Mouse (Mus musculus) limb, embryonic 14.5 days (tissue): ENCODE measurements around the gene Natd1. TPM values are rescaled to one million over a fixed set of nuclear protein-coding genes. Genes with fewer than 3 reads are reported as not detected.

Experiments used
- ATAC-seq: fragments of 200-750 bp; cut with Nextera tagmentation; 2 replicates; pipeline ENCODE4 v1.8.0; 2017; ENCODE audit warnings: low read depth, moderate number of reproducible peaks, moderate TSS enrichment; ENCODE audit not compliant: low FRiP score
- DNase-seq: peaks from one replicate; pipeline ENCODE4 v3.0.0-alpha.2; 2015; ENCODE audit warnings: low spot score
- H3K27ac ChIP-seq: fragments of 300-500 bp; sonication (generic); replicated peaks from 2 replicates; pipeline ENCODE4 v1.5.1; 2014; ENCODE audit warnings: low read depth, mild to moderate bottlenecking, low read length, moderate library complexity, mixed read lengths
- H3K27me3 ChIP-seq: fragments of 300-500 bp; sonication (generic); 2 replicates; pipeline ENCODE4 v1.6.1; 2014; ENCODE audit warnings: low read length, mixed read lengths; ENCODE audit not compliant: control insufficient read depth, insufficient read depth
- H3K36me3 ChIP-seq: fragments of 300-500 bp; sonication (generic); 2 replicates; pipeline ENCODE4 v1.6.1; 2014; ENCODE audit warnings: mild to moderate bottlenecking, low read length, moderate library complexity, mixed read lengths; ENCODE audit not compliant: control insufficient read depth, insufficient read depth
- H3K4me1 ChIP-seq: fragments of 300-500 bp; sonication (generic); 2 replicates; pipeline ENCODE4 v1.6.1; 2014; ENCODE audit warnings: antibody characterized with exemption, low read length, mixed read lengths; ENCODE audit not compliant: control insufficient read depth, insufficient read depth
- H3K4me2 ChIP-seq: fragments of 300-500 bp; sonication (generic); replicated peaks from 2 replicates; pipeline ENCODE4 v1.6.1; 2014; ENCODE audit warnings: low read depth, mild to moderate bottlenecking, low read length, moderate library complexity; ENCODE audit not compliant: severe bottlenecking
- H3K4me3 ChIP-seq: fragments of 300-500 bp; sonication (generic); replicated peaks from 2 replicates; pipeline ENCODE4 v1.5.1; 2014; ENCODE audit warnings: low read length
- H3K9ac ChIP-seq: fragments of 300-500 bp; sonication (generic); 2 replicates; pipeline ENCODE4 v1.6.1; 2014; ENCODE audit warnings: mild to moderate bottlenecking, low read depth, low read length, moderate library complexity; ENCODE audit not compliant: severe bottlenecking
- H3K9me3 ChIP-seq: fragments of 300-500 bp; sonication (generic); 2 replicates; pipeline ENCODE4 v1.6.1; 2016; ENCODE audit warnings: low read length; ENCODE audit not compliant: control insufficient read depth
- POLR2A ChIP-seq: fragments of 200-500 bp; IDR thresholded peaks from 2 replicates; pipeline ENCODE4 v1.8.0; 2012; ENCODE audit warnings: inconsistent platforms, mild to moderate bottlenecking, moderate library complexity, borderline replicate concordance; ENCODE audit not compliant: insufficient read depth, insufficient read length; ENCODE audit errors: extremely low read depth
- WGBS: fragments of 180-500 bp; shearing (Covaris S2); extraction: QIAGEN DNeasy Blood & Tissue Kit; methylation state at CpG from one replicate; pipeline ENCODE4 v1.1.7; 2014; 5-methylcytosine and 5-hydroxymethylcytosine counted together
- polyA plus RNA-seq, 2 experiments: library from polyadenylated mRNA; depleted of rRNA in 1 of 2; stranded (reverse) in 1 of 2; unstranded in 1 of 2; fragments of >200 nt; fragmentation: Nextera tagmentation in 1 of 2; extraction: Ambion mirVana in 1 of 2; gene quantifications; 2 replicates each; pipeline versions ENCODE4 v1.2.1 to v1.2.3; 2012 to 2014

Gene Natd1
- polyA plus RNA-seq, 2 experiments = 21.6 to 25.5 TPM

GRCm38 (mm10) chr11:60867904-60868303, 46.6 kb downstream of the Natd1 start:
- peaks cover 37% of the 10 kb centered on the region for H3K36me3 ChIP-seq
- no peaks in the 10 kb centered on the region for H3K27me3 ChIP-seq
- no peak overlapping the region for H3K4me3 ChIP-seq
- no peak overlapping the region for H3K27ac ChIP-seq
- H3K4me1 ChIP-seq = no peaks in the 10 kb centered on the region; the same call in 1 of the 2 replicates
- ATAC-seq = no peak
- DNase-seq = no peak
- H3K9me3 ChIP-seq = no peaks in the 10 kb centered on the region
- 80% methylated on average over 8 of the region's 8 CpGs for WGBS
- H3K9ac ChIP-seq = no peak overlapping the region
- no peak overlapping the region for H3K4me2 ChIP-seq
- no peak for TF ChIP-seq POLR2A

- Histone ChIP-seq H3K36me3 (peaks cover 39% of the 10 kb centered on the region), H3K27me3 (no peaks in the 10 kb centered on the region), H3K9ac (no peak overlapping the region), H3K27ac (no peak overlapping the region), H3K4me3 (no peak overlapping the region), H3K9me3 (no peaks in the 10 kb centered on the region), H3K4me2 (no peak overlapping the region), H3K4me1 (no peaks in the 10 kb centered on the region; the same call in 1 of the 2 replicates)
- no peak for ATAC-seq
- TF ChIP-seq POLR2A = no peak
- no peak for DNase-seq
- WGBS = 87% methylated on average over 3 of the region's 3 CpGs
Measured at GRCm38 (mm10) chr11:60867456-60867855, 47.1 kb downstream of the Natd1 start.

DNA sequence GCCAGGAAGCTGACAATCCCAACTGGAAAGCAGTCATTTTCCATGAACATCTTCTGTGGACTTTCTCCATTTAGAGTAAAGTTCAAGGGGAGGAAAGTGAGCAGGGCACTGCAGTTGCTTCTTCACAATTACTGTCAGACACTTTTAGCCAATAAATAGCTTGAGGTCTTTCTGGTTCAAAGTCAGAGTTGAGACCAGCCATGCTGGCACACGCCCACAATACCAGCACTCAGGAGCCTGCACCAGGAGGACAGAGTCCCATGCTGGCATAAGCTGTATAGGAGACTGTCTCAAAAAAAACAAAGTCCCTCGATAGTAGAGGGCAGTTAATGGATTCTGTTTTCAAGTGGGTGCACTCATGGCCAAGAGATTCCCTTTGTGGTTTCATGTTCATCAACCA, 48.5 kb downstream of the Natd1 start:
- H3K36me3 ChIP-seq = peaks cover 51% of the 10 kb centered on the region
- no peak for ATAC-seq
- H3K27ac ChIP-seq = no peak overlapping the region
- no peak for TF ChIP-seq POLR2A
- H3K4me3 ChIP-seq = no peak overlapping the region
- no peaks in the 10 kb centered on the region; the same call in 1 of the 2 replicates for H3K4me1 ChIP-seq
- H3K4me2 ChIP-seq = no peak overlapping the region
- no peak overlapping the region for H3K9ac ChIP-seq
- no peaks in the 10 kb centered on the region for H3K9me3 ChIP-seq
- WGBS = 61% methylated on average over 2 of the region's 2 CpGs
- no peak for DNase-seq
- H3K27me3 ChIP-seq = no peaks in the 10 kb centered on the region

DNA sequence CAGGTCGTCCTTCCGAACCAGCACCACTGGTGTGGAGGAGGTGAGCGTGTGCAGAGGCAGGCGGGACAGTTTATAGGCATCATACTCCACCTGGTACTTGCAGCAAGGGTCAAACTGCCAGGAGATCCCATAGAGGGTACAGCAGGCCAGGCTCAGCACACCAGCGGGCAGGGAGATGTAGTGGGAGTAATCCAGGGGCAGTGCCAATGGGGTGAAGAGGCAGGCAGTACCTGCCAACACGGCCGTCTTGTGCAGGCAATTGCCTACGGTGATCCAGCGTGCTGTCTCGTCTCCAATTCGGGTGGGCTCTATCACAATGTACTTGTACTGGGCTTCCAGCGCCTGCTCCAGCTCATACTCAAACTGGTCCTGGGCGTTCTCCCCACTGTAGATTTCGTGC, 49.6 kb downstream of the Natd1 start:
- TF ChIP-seq POLR2A = no peak
- WGBS = 83% methylated on average over 14 of the region's 14 CpGs
- H3K36me3 ChIP-seq = peaks cover 55% of the 10 kb centered on the region

DNA sequence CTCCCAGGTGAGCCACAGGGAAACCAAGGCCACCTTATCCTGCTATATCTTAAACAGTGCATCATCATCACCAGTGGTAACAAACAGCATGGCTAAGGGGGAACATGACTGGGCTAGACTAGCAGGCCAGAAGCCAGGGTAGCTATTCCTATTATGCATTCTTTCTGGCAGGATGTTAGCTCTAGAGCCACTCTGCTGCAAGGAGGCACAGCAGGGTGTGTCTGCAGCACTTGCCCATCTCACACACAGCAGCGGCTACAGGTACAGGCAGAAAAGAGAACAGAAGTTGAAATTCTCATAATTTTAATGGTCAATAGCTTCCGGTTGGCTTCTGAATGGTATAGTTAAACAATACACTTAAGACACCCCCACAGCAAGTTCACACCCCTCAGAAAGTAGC, 50.4 kb downstream of the Natd1 start:
- Histone ChIP-seq H3K36me3 (peaks cover 62% of the 10 kb centered on the region), H3K27me3 (no peaks in the 10 kb centered on the region), H3K4me3 (no peak overlapping the region), H3K9ac (no peak overlapping the region), H3K9me3 (no peaks in the 10 kb centered on the region), H3K4me1 (no peaks in the 10 kb centered on the region; the same call in 1 of the 2 replicates), H3K27ac (no peak overlapping the region), H3K4me2 (no peak overlapping the region)
- WGBS = 87% methylated on average over 2 of the region's 2 CpGs
- ATAC-seq (no peak), DNase-seq (no peak)
- no peak for TF ChIP-seq POLR2A

More for the DNA sequence above, 49.6 kb downstream of the Natd1 start:
- DNase-seq (no peak), ATAC-seq (no peak)
- Histone ChIP-seq H3K27me3 (no peaks in the 10 kb centered on the region), H3K9ac (no peak overlapping the region), H3K4me3 (no peak overlapping the region), H3K27ac (no peak overlapping the region), H3K4me1 (no peaks in the 10 kb centered on the region; the same call in 1 of the 2 replicates), H3K9me3 (no peaks in the 10 kb centered on the region), H3K4me2 (no peak overlapping the region)

DNA sequence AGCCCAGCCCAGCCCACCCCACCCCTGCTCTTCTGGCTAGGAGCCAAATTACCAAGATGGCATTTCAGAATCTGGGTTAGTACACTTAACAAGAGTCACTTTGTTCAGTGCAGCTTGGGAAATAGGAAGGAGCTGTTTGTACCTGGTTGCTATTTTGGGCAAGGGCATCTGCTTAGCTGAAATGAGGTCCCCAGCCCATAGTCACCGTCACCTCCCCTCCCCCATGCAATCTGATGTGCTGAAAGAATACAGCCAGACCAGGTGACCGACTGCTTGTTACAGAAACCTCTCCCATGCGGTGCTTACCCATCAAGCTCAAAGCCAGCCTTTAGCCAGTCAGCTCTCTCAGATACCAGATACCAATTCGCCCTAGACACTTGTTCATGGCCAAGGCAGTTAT, 51.4 kb downstream of the Natd1 start:
- H3K27me3 ChIP-seq = no peaks in the 10 kb centered on the region
- no peak for TF ChIP-seq POLR2A
- H3K4me1 ChIP-seq = no peaks in the 10 kb centered on the region; the same call in 1 of the 2 replicates
- ATAC-seq (no peak), DNase-seq (no peak)
- WGBS = 75% methylated on average over 4 of the region's 4 CpGs
- no peak overlapping the region for H3K4me3 ChIP-seq
- H3K27ac ChIP-seq = no peak overlapping the region
- H3K4me2 ChIP-seq = no peak overlapping the region
- H3K9me3 ChIP-seq = no peaks in the 10 kb centered on the region
- no peak overlapping the region for H3K9ac ChIP-seq
- peaks cover 70% of the 10 kb centered on the region for H3K36me3 ChIP-seq
